Mouse (Mus musculus): ENCODE measurements around the gene Gm13043. TPM values are rescaled to one million over a fixed set of nuclear protein-coding genes. Genes with fewer than 3 reads are reported as not detected.

Gene Gm13043
- polyA plus RNA-seq (2014; fragmentation: Illumina TruSeq; extraction: RNeasy Lipid Tissue Mini Kit (QIAGEN cat#74804)), result not detected

DNA sequence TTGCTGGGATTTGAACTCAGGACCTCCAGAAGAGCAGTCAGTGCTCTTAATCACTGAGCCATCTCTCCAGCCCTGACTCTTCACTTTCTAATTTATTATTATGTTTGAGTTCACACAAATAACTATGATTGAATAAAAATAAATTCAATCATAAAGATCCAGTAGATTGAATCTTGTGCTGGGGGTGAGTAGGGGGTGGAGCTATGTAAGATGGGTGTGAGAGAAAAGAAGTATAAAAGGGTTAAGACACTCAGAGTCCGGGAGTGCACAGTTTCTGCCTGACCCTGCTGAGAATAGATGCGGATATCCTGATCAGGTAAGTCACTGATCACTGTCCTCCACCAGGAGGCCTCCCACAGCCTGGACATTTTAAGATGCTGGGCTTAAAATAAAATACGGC lies at the start of gene Gm13043:
Gene Gm13043, plus strand, starts transcription at position 301 of the 400 bp plus-strand sequence.

DNA sequence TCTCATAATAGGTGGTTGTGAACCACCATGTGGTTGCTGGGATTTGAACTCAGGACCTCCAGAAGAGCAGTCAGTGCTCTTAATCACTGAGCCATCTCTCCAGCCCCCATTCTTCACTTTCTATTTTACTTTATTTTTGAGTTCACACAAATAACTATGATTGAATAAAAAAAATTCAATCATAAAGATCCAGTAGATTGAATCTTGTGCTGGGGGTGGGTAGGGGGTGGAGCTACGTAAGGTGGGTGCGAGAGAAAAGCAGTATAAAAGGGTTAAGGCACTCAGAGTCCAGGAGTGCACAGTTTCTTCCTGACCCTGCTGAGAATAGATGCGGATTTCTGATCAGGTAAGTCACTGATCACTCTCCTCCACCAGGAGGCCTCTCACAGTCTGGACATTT lies 24.5 kb downstream of the Gm13043 start, which contains the start of gene Gm13040:
Gene Gm13040, plus strand, starts transcription at position 301 of the 400 bp plus-strand sequence.

DNA sequence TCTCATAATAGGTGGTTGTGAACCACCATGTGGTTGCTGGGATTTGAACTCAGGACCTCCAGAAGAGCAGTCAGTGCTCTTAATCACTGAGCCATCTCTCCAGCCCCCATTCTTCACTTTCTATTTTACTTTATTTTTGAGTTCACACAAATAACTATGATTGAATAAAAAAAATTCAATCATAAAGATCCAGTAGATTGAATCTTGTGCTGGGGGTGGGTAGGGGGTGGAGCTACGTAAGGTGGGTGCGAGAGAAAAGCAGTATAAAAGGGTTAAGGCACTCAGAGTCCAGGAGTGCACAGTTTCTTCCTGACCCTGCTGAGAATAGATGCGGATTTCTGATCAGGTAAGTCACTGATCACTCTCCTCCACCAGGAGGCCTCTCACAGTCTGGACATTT lies 40.3 kb downstream of the Gm13043 start, which contains the start of the genes BC080695 and Gm13057:
Gene BC080695, plus strand, starts transcription at position 301 of the 400 bp plus-strand sequence.
Gene Gm13057, plus strand, starts transcription at position 310 of the 400 bp plus-strand sequence.

Other genes with a start within 250 kb of the Gm13043 start
- gene Pdpn, start 211.8 kb upstream of the Gm13043 start, polyA plus RNA-seq (2014; fragmentation: Illumina TruSeq; extraction: RNeasy Lipid Tissue Mini Kit (QIAGEN cat#74804)), result 60.1 TPM
- gene Lrrc38, start 161.6 kb upstream of the Gm13043 start, polyA plus RNA-seq (2014; fragmentation: Illumina TruSeq; extraction: RNeasy Lipid Tissue Mini Kit (QIAGEN cat#74804)), result not detected
- 0.20 TPM for gene Pramel1, start 116.9 kb upstream of the Gm13043 start, polyA plus RNA-seq (2014; fragmentation: Illumina TruSeq; extraction: RNeasy Lipid Tissue Mini Kit (QIAGEN cat#74804))
- gene Pramef8, start 98.9 kb upstream of the Gm13043 start, polyA plus RNA-seq (2014; fragmentation: Illumina TruSeq; extraction: RNeasy Lipid Tissue Mini Kit (QIAGEN cat#74804)), result 19.9 TPM
- gene Oog4, start 61.0 kb upstream of the Gm13043 start, polyA plus RNA-seq (2014; fragmentation: Illumina TruSeq; extraction: RNeasy Lipid Tissue Mini Kit (QIAGEN cat#74804)), result 38.5 TPM
- gene Gm13040, start 24.6 kb downstream of the Gm13043 start, polyA plus RNA-seq (2014; fragmentation: Illumina TruSeq; extraction: RNeasy Lipid Tissue Mini Kit (QIAGEN cat#74804)), result not detected
- not detected for gene BC080695, start 40.4 kb downstream of the Gm13043 start, polyA plus RNA-seq (2014; fragmentation: Illumina TruSeq; extraction: RNeasy Lipid Tissue Mini Kit (QIAGEN cat#74804))
- not detected for gene Gm13057, start 40.4 kb downstream of the Gm13043 start, polyA plus RNA-seq (2014; fragmentation: Illumina TruSeq; extraction: RNeasy Lipid Tissue Mini Kit (QIAGEN cat#74804))
- gene Gm13083, start 103.7 kb downstream of the Gm13043 start, polyA plus RNA-seq (2014; fragmentation: Illumina TruSeq; extraction: RNeasy Lipid Tissue Mini Kit (QIAGEN cat#74804)), result not detected
- gene Gm13088, start 145.9 kb downstream of the Gm13043 start, polyA plus RNA-seq (2014; fragmentation: Illumina TruSeq; extraction: RNeasy Lipid Tissue Mini Kit (QIAGEN cat#74804)), result not detected
- 9.5 TPM for gene Gm13089, start 191.4 kb downstream of the Gm13043 start, polyA plus RNA-seq (2014; fragmentation: Illumina TruSeq; extraction: RNeasy Lipid Tissue Mini Kit (QIAGEN cat#74804))
- not detected for gene Gm13078, start 208.1 kb downstream of the Gm13043 start, polyA plus RNA-seq (2014; fragmentation: Illumina TruSeq; extraction: RNeasy Lipid Tissue Mini Kit (QIAGEN cat#74804))